Mouse (Mus musculus): ENCODE results near the gene Abhd18.
"Not testable (repeated sequence)": the region's sequence is repeated elsewhere in the genome, so short reads cannot be mapped to it uniquely, and the experiment has no call there.

Abhd18 gene

GRCm38 (mm10) chr3:40846957-40847017 lies at the start of gene Abhd18:
Gene Abhd18, plus strand, starts transcription at chr3:40846970.
- not testable (repeated sequence) for DNase-seq (ENCODE audit: low spot score)

- no peak for DNase-seq (ENCODE audit: low spot score)
These were observed 48.7 kb upstream of the Abhd18 start for GRCm38 (mm10) chr3:40798054-40798453.

- DNase-seq (ENCODE audit: low spot score), result no peak
These were observed 48.3 kb upstream of the Abhd18 start for GRCm38 (mm10) chr3:40798500-40798899.

GRCm38 (mm10) chr3:40799530-40800372 lies 47.0 kb upstream of the Abhd18 start, which contains the start of gene Plk4:
Gene Plk4, plus strand, starts transcription at chr3:40800019.
- peak; percentile 97 for DNase-seq (ENCODE audit: low spot score)

GRCm38 (mm10) chr3:40800373-40800823 lies 46.4 kb upstream of the Abhd18 start:
- peak; percentile 84 for DNase-seq (ENCODE audit: low spot score)

GRCm38 (mm10) chr3:40806871-40807270 lies 39.9 kb upstream of the Abhd18 start:
- DNase-seq (ENCODE audit: low spot score), result no peak

GRCm38 (mm10) chr3:40808686-40809085 lies 38.1 kb upstream of the Abhd18 start:
- no peak for DNase-seq (ENCODE audit: low spot score)

GRCm38 (mm10) chr3:40809894-40810293 lies 36.9 kb upstream of the Abhd18 start:
- DNase-seq (ENCODE audit: low spot score), result no peak

GRCm38 (mm10) chr3:40813275-40813674 lies 33.5 kb upstream of the Abhd18 start:
- no peak for DNase-seq (ENCODE audit: low spot score)

GRCm38 (mm10) chr3:40845521-40845920 lies 1.2 kb upstream of the Abhd18 start:
- not testable (repeated sequence) for DNase-seq (ENCODE audit: low spot score)

GRCm38 (mm10) chr3:40846473-40846956 lies 255 bp upstream of the Abhd18 start, which contains the start of gene Mfsd8:
Gene Mfsd8, minus strand, starts transcription at chr3:40846886.
- DNase-seq (ENCODE audit: low spot score), result peak; percentile 96

- peak; percentile 68 for DNase-seq (ENCODE audit: low spot score)
These were observed 248 bp downstream of the Abhd18 start for GRCm38 (mm10) chr3:40847018-40847417.

GRCm38 (mm10) chr3:40847936-40848335 lies 1.2 kb downstream of the Abhd18 start:
- DNase-seq (ENCODE audit: low spot score), result not testable (repeated sequence)

- DNase-seq (ENCODE audit: low spot score), result not testable (repeated sequence)
These were observed 6.5 kb downstream of the Abhd18 start for GRCm38 (mm10) chr3:40853123-40853738.

- DNase-seq (ENCODE audit: low spot score), result peak; percentile 99
These were observed 47.1 kb downstream of the Abhd18 start for GRCm38 (mm10) chr3:40893816-40894258.

GRCm38 (mm10) chr3:40894336-40894735 lies 47.6 kb downstream of the Abhd18 start:
- peak; percentile 38 for DNase-seq (ENCODE audit: low spot score)

GRCm38 (mm10) chr3:40902443-40902842 lies 55.7 kb downstream of the Abhd18 start, which contains the start of gene 1700034I23Rik:
Gene 1700034I23Rik, minus strand, starts transcription at chr3:40902543.
- DNase-seq (ENCODE audit: low spot score), result not testable (repeated sequence)

- no peak for DNase-seq (ENCODE audit: low spot score)
These were observed 91.4 kb downstream of the Abhd18 start for GRCm38 (mm10) chr3:40938189-40938588.

- DNase-seq (ENCODE audit: low spot score), result no peak
These were observed 91.8 kb downstream of the Abhd18 start for GRCm38 (mm10) chr3:40938592-40938991.

GRCm38 (mm10) chr3:40939019-40939418 lies 92.2 kb downstream of the Abhd18 start:
- DNase-seq (ENCODE audit: low spot score), result no peak

GRCm38 (mm10) chr3:40949170-40949902 lies 102.6 kb downstream of the Abhd18 start, which contains the start of gene Larp1b:
Gene Larp1b, plus strand, starts transcription at chr3:40949828.
- peak; percentile 100 for DNase-seq (ENCODE audit: low spot score)

- DNase-seq (ENCODE audit: low spot score), result peak; percentile 67
These were observed 103.3 kb downstream of the Abhd18 start for GRCm38 (mm10) chr3:40949903-40950600.
